Mouse (Mus musculus): ENCODE results near the gene Taldo1. TPM values are rescaled to one million over a fixed set of nuclear protein-coding genes. Genes with fewer than 3 reads are reported as not detected.
"Not testable (repeated sequence)": the region's sequence is repeated elsewhere in the genome, so short reads cannot be mapped to it uniquely, and the experiment has no call there.

Gene Taldo1
- total RNA-seq, 4 experiments from 2014 or later, result 107 to 115 (median 110) TPM

GRCm38 (mm10) chr7:141387807-141388486 is 4.1 kb upstream of the Taldo1 start:
- DNase-seq (ENCODE audit: low spot score), result no peak

- no peak for DNase-seq (ENCODE audit: low spot score)
Observed at GRCm38 (mm10) chr7:141388487-141389109, 3.4 kb upstream of the Taldo1 start.

GRCm38 (mm10) chr7:141390326-141391259 is 1.4 kb upstream of the Taldo1 start:
- no peak for DNase-seq (ENCODE audit: low spot score)

- DNase-seq (ENCODE audit: low spot score), result no peak
Observed at GRCm38 (mm10) chr7:141392552-141393222, 688 bp downstream of the Taldo1 start.

GRCm38 (mm10) chr7:141394158-141394557 is 2.2 kb downstream of the Taldo1 start:
- DNase-seq (ENCODE audit: low spot score), result no peak

GRCm38 (mm10) chr7:141394771-141395170 is 2.8 kb downstream of the Taldo1 start:
- no peak for DNase-seq (ENCODE audit: low spot score)

- DNase-seq (ENCODE audit: low spot score), result no peak
Observed at GRCm38 (mm10) chr7:141395348-141395747, 3.3 kb downstream of the Taldo1 start.

- peak; percentile 21 for DNase-seq (ENCODE audit: low spot score)
Observed at GRCm38 (mm10) chr7:141403305-141403704, 11.3 kb downstream of the Taldo1 start.

- DNase-seq (ENCODE audit: low spot score), result no peak
Observed at GRCm38 (mm10) chr7:141405466-141405865, 13.5 kb downstream of the Taldo1 start.

- not testable (repeated sequence) for DNase-seq (ENCODE audit: low spot score)
Observed at GRCm38 (mm10) chr7:141407670-141408069, 15.7 kb downstream of the Taldo1 start.

GRCm38 (mm10) chr7:141408833-141409232 is 16.8 kb downstream of the Taldo1 start:
- peak; percentile 88 for DNase-seq (ENCODE audit: low spot score)

- no peak for DNase-seq (ENCODE audit: low spot score)
Observed at GRCm38 (mm10) chr7:141410631-141411030, 18.6 kb downstream of the Taldo1 start.

GRCm38 (mm10) chr7:141411667-141412066 is 19.7 kb downstream of the Taldo1 start:
- no peak for DNase-seq (ENCODE audit: low spot score)

- DNase-seq (ENCODE audit: low spot score), result no peak
Observed at GRCm38 (mm10) chr7:141413331-141413730, 21.3 kb downstream of the Taldo1 start.

- peak; percentile 98 for DNase-seq (ENCODE audit: low spot score)
Observed at GRCm38 (mm10) chr7:141413809-141414584, 22.0 kb downstream of the Taldo1 start, which contains the start of gene Gatd1. Gene Gatd1 (minus strand): TSS chr7:141414136.

- DNase-seq (ENCODE audit: low spot score), result no peak
Observed at GRCm38 (mm10) chr7:141416144-141416841, 24.3 kb downstream of the Taldo1 start.

- DNase-seq (ENCODE audit: low spot score), result no peak
Observed at GRCm38 (mm10) chr7:141417731-141418681, 26.0 kb downstream of the Taldo1 start.

- DNase-seq (ENCODE audit: low spot score), result no peak
Observed at GRCm38 (mm10) chr7:141418970-141419369, 27.0 kb downstream of the Taldo1 start.

All from heart, adult 8-10 months (tissue).